Mouse (Mus musculus) G1E (cell line): ENCODE results near the gene Rnf115.

Experiments used
- CTCF ChIP-seq: IDR thresholded peaks from 2 replicates; pipeline ENCODE4 v1.5.1; 2012; ENCODE audit warnings: low read depth, low read length, inconsistent platforms, mixed read lengths
- GATA1 ChIP-seq: IDR thresholded peaks from 2 replicates; pipeline ENCODE4 v1.6.1; 2012; ENCODE audit warnings: borderline replicate concordance, low read length, inconsistent platforms, mixed read lengths
- POLR2AphosphoS5 ChIP-seq: IDR thresholded peaks from 2 replicates; pipeline ENCODE4 v1.6.1; 2012; ENCODE audit warnings: low read depth, low read length, inconsistent platforms; ENCODE audit not compliant: insufficient replicate concordance
- TAL1 ChIP-seq: conservative IDR thresholded peaks from 2 replicates; pipeline ENCODE4 v1.6.1; 2012; ENCODE audit warnings: low read depth, low read length, inconsistent platforms, mixed read lengths

DNA sequence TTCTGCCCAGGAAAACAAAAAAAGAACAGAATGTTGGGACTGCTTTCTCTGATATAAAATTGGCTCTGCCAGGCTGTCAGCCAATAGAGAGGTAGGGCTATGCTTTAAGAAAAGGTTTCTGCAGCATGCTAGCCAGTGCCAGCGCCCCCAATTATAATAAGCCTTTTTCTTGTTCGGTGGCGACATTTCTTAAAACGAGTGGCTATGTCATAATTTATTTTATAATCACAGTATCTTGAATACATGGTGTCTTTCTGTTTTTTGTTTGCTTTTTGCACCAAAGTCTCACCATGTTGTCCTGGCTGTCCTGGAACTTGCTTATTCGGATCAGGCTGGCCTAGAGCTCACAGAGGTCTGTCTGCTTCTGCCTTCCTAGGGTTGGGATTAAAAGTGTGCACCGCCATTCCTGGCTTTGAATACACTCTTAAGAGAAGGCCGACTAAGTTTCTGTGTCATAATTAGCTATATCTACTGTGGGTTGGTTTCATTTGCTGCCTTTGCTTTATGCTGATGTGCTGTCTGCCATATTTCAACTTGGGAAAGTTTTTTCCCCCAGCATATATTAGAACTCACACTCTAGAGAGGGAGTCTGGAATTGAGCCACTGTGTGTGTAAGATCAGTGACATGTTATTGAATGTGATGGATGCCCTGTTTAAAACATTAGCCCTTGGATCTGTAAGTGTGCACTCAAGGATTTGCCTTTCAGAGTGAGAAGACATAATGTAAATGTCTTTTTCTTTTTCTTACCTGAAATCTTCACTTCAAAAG, 1.4 kb downstream of the Rnf115 start:
- TF ChIP-seq CTCF (no peak), TAL1 (no peak), GATA1 (no peak), POLR2AphosphoS5 (no peak)
